Mouse (Mus musculus) left cerebral cortex, adult 2 months (tissue): ENCODE results near the gene Nfib. TPM values are rescaled to one million over a fixed set of nuclear protein-coding genes. Genes with fewer than 3 reads are reported as not detected.

Experiments used
- DNase-seq, 2 experiments: peaks; one replicate each; pipeline ENCODE4 v3.0.0; 2021 to 2022; ENCODE audit warnings: low spot score in 2 of 2, mixed read lengths in 1 of 2; ENCODE audit errors: extremely low spot score in 1 of 2
- H3K27ac ChIP-seq: fragments of 200-600 bp; 2 replicates; pipeline ENCODE4 v1.8.1; 2022
- H3K4me3 ChIP-seq: fragments of 200-600 bp; 2 replicates; pipeline ENCODE4 v1.8.1; 2022
- CTCF ChIP-seq: fragments of 200-600 bp; IDR thresholded peaks from 2 replicates; pipeline ENCODE4 v1.8.1; 2022; ENCODE audit warnings: antibody characterized with exemption, mild to moderate bottlenecking, moderate library complexity
- intact Hi-C: fragments of 180-260 bp; cut with DNase I; formaldehyde crosslinking; loops from one replicate; pipeline ENCODE4 v1.15.1; 2025
- total RNA-seq, 2 experiments: library from RNA; stranded (reverse); gene quantifications; 2 replicates each; pipeline ENCODE4 v1.2.3; 2021

The Nfib gene
- total RNA-seq, 2 experiments from 2014 or later: 83.8 to 90.1 TPM

DNA sequence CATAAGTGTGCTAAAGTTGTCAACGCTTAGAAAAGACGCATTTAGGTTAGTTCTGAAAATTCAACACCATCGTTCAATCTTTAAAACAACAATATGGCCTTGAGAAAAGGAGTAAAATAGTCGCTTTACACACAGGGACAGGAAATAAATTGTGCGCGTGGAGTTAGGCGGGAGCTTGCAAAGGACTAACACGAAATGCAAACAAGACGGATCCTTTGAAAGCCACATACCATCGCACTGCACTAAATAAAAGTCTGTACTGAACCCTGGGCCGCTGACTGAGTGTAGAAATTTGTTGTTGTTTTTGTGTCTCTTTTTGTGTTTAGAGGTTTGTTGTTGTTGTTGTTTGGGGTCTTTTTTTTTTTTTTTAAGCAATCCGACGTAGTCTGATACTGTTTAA, 193.2 kb downstream of the Nfib start:
- no peak for DNase-seq
- intact Hi-C loops: no loop called here
- TF ChIP-seq CTCF: no peak
- Histone ChIP-seq H3K27ac (peak overlapping the region; percentile 81), H3K4me3 (peak overlapping the region; percentile 53)

DNA sequence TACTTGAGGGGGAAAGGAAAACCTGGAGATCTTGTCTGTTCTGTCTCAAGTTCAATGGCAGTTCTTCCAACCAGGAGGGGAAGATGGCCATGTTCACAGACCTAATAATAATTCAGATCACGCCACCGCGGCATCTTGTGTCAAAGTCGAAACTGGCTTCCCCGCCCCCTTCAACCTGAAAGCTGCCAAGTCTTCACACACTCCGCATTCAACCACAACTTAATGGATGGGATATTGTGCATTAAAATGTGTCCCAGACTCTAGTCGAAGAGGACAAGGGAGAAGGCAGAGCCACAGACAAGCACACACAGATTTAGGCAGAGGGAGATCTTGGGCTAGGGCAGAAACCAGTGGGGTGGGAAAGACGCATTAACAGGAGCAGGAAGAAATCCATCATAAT, 194.0 kb downstream of the Nfib start:
- intact Hi-C loops: no loop called here
- Histone ChIP-seq H3K27ac (peak overlapping the region; percentile 81), H3K4me3 (peak overlapping the region; percentile 4; the same call in 1 of the 2 replicates)
- peak in 1 of 2 experiments; percentile 38 for DNase-seq
- TF ChIP-seq CTCF: no peak

DNA sequence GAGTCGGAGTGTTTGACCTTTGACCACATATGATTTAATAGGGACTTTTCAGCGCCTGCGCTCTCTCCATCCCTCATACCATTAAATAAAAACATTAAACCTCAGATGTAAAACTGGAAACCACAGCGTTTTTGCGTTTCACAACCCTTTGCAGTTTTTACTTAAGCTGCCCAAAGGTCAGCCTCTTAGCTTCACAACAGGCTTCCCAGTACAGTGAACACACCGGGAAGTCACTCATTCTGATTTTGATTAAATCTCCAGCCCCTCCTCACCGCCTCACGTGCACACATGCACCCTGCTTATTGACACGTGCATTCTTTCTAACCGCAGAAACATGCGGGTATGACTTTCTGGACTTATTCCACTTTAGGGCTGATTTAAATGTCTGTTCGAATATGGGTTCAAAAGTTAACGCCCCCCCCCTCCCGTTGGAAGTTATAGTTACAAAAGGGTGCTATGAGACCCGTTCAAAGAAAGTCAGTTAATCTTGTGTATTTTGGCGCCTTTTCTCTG, 194.5 kb downstream of the Nfib start:
- no peak for DNase-seq
- intact Hi-C loops: no loop called here
- Histone ChIP-seq H3K27ac (peak overlapping the region; percentile 81), H3K4me3 (no peak overlapping the region; the same call in 1 of the 2 replicates)
- TF ChIP-seq CTCF: no peak

DNA sequence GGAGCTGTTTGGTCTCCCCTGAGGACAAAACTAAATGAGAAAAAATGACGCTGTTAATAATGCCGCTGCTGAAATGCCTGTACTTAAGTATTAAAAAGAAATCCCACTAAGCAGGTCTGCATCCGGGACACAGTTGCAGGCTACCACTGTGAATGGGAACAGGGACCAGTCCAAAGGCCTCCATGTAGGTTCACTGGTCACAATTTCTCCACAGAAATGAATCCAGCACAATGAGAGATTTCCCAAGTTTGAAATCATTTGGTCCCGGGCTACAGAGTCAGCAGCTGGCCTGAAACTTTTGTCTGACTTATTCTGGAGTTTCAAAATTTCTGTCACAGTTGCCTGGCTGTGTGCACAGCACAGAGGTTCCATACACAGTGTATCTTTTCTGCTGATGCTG, 195.8 kb downstream of the Nfib start:
- intact Hi-C loops: loop anchor here (5.0 to 10.0 kb wide), 2 partner anchors 207 to 765 kb away; no protein-coding TSS in a partner anchor
- DNase-seq: no peak
- no peak overlapping the region for H3K4me3 ChIP-seq
- no peak for TF ChIP-seq CTCF
- peak overlapping the region; percentile 84; the same call in 1 of the 2 replicates for H3K27ac ChIP-seq

GRCm38 (mm10) chr4:82509166-82509767, 196.3 kb downstream of the Nfib start:
- no peak for TF ChIP-seq CTCF
- no peak for DNase-seq
- Histone ChIP-seq H3K27ac (peak overlapping the region; percentile 84), H3K4me3 (no peak overlapping the region; the same call in 1 of the 2 replicates)
- intact Hi-C loops: loop anchor here (5.0 to 10.0 kb wide), 2 partner anchors 207 to 764 kb away; no protein-coding TSS in a partner anchor

GRCm38 (mm10) chr4:82508281-82508687, 197.3 kb downstream of the Nfib start:
- intact Hi-C loops: loop anchor here (5.0 to 10.0 kb wide), 2 partner anchors 206 to 763 kb away; no protein-coding TSS in a partner anchor
- peak overlapping the region; percentile 84 for H3K27ac ChIP-seq
- H3K4me3 ChIP-seq: peak overlapping the region; percentile 93
- no peak for DNase-seq
- no peak for TF ChIP-seq CTCF

DNA sequence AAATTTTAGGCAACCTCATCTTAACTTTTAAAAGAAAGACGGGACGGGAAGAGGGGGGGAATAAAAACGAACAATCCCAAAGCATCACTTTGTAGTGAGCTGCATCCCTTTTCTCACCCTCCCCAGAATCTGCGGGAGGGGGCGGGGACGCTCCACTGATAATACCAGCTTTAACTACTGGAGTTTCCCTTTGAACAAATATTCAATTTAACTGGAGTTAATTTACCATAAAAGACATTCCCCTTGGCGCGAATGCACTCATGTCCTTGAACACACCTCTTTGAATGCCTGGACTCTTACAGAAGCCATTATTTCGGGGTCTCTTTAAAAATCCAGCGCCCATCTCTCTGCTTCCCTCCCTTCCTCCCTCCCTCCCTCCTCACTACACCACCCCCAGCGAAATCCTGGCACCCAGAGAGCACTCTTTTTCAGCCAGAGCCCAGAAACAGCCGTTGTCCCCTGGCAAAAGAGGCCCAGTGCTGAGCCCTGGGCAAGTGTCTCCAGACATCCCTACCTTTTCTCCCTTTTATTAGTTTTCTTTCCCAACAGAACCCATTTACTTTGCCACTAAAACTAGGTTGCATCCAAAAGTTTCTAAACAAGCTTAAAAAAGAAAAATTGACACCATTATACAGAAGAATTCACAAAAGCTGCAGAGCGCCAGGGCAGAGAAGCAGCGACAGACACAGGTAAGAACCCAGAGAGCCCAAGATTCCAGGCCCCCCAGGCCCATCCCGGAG, 197.8 kb downstream of the Nfib start:
- H3K4me3 ChIP-seq: peak overlapping the region; percentile 93
- intact Hi-C loops: loop anchor here (5.0 to 10.0 kb wide), 2 partner anchors 205 to 763 kb away; no protein-coding TSS in a partner anchor
- DNase-seq: no peak
- H3K27ac ChIP-seq: peak overlapping the region; percentile 84
- TF ChIP-seq CTCF: no peak

DNA sequence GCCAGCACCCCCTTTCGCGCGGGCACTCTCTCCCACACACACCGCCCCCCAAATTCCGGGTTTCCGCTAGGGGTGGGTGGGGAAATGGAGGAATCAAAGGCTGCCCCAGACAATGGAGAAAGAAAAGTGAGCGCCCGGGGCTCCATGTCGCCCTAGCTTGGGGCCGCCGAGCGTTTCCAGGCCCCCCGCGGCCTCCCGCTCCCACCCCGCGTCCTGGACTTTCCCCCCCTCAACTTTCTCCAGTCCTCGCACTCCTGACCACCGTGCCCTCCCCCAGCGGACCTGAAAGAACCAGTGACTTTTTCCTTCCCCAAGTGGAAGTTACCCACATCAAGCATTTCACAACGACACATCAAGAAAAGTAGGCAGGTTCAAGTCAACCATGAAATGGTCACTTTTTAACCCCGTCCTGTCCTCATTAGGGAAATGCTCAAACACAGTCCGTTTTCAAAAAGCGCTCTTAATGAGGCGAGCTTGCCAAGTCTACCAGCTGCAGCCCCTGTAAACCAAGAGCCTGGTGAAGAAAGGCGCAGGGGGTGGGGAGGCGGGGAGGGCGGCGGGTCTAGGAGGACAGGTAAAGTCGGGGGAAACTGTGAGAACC, 198.7 kb downstream of the Nfib start:
- intact Hi-C loops: loop anchor here (5.0 to 10.0 kb wide), 2 partner anchors 205 to 762 kb away; no protein-coding TSS in a partner anchor
- TF ChIP-seq CTCF: no peak

GRCm38 (mm10) chr4:82506081-82506730, 199.3 kb downstream of the Nfib start:
- no peak; the same call in 1 of the 2 replicates for TF ChIP-seq CTCF
- Histone ChIP-seq H3K4me3 (peak overlapping the region; percentile 93), H3K27ac (peak overlapping the region; percentile 98)
- intact Hi-C loops: loop anchor here (5.0 to 10.0 kb wide), 2 partner anchors 204 to 761 kb away; no protein-coding TSS in a partner anchor
- DNase-seq: peak; percentile 88 to 90

More for the DNA sequence above, 198.7 kb downstream of the Nfib start:
- Histone ChIP-seq H3K4me3 (peak overlapping the region; percentile 93), H3K27ac (peak overlapping the region; percentile 84)
- no peak for DNase-seq

DNA sequence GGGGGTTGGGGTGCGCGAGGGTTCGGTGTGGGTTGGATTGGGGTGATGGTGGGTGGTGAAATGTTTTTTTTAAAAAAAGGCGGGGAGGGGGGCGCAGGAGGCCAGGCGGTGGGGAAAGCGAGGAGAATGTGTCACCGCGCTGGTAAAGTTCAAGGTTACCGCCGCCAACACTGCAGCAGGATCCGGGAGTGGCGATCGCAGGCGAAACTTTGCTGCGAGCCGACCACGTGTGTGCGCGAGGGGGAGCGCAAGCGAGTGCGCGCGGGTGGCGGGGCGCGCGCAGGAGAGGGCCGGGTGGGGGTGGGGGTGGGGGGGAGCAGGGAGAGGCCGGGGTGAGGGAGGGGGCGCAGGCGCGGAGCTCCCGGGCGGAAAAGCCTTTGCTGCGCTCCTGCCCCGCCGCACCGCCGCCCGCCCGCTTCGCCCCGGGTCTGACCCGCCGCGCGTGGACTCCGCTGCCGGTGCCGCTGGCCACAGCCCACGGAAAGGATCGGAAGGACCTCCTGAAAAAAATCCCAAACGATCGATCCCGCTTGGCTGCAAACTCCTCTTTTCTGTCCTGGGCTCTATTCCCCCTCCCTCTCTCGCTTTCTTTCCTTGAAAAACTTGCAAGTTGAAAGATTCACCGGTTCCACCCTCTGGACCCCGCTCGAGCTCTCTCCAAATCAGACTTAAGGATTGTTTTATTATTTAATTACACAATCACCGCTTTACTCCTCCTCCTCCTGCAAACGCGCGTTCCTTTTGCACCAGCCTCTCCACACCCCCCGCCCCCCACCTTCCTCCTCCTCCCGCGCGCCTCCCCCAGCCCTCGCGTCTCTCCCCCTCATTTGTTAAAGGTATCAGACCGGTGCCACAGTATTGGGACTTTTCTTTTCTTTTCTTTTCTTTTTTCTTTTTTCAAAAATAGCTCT, 200.2 kb downstream of the Nfib start:
- DNase-seq: peak; percentile 59 to 62
- Histone ChIP-seq H3K27ac (peak overlapping the region; percentile 98), H3K4me3 (peak overlapping the region; percentile 93)
- no peak for TF ChIP-seq CTCF
- intact Hi-C loops: loop anchor here (2.0 to 10.0 kb wide), 4 partner anchors 33 to 941 kb away; no protein-coding TSS in a partner anchor
